Mouse (Mus musculus): ENCODE data around the gene Nxpe5.
A peak's percentile ranks its signal among the peaks of the same experiment; 100 is the strongest.

Gene Nxpe5

GRCm38 (mm10) chr5:138274186-138274585 is 48.5 kb downstream of the Nxpe5 start:
- DNase-seq (ENCODE audit: inconsistent age in 2 of 2, low spot score in 1 of 2): no peak

GRCm38 (mm10) chr5:138275216-138276050 is 49.7 kb downstream of the Nxpe5 start:
- peak in 1 of 2 experiments; percentile 33 for DNase-seq (ENCODE audit: inconsistent age in 2 of 2, low spot score in 1 of 2)

- DNase-seq (ENCODE audit: inconsistent age in 2 of 2, low spot score in 1 of 2): no peak
Observed at GRCm38 (mm10) chr5:138277994-138278393, 52.3 kb downstream of the Nxpe5 start.

GRCm38 (mm10) chr5:138279585-138280424 is 54.1 kb downstream of the Nxpe5 start, which contains the start of the genes Gm43720, Gpc2 and Stag3:
Gm43720 (minus strand) TSS chr5:138279958.
Gpc2 (minus strand) TSS chr5:138280005.
Stag3 (plus strand) TSS chr5:138280240.
- peak; percentile 86 to 92 for DNase-seq (ENCODE audit: inconsistent age in 2 of 2, low spot score in 1 of 2)

GRCm38 (mm10) chr5:138280425-138280768 is 54.7 kb downstream of the Nxpe5 start:
- DNase-seq (ENCODE audit: inconsistent age in 2 of 2, low spot score in 1 of 2): no peak

- DNase-seq (ENCODE audit: inconsistent age in 2 of 2, low spot score in 1 of 2): peak in 1 of 2 experiments; percentile 16
Observed at GRCm38 (mm10) chr5:138280829-138281228, 55.1 kb downstream of the Nxpe5 start.

GRCm38 (mm10) chr5:138281798-138282197 is 56.1 kb downstream of the Nxpe5 start:
- DNase-seq (ENCODE audit: inconsistent age in 2 of 2, low spot score in 1 of 2): no peak

GRCm38 (mm10) chr5:138283540-138283939 is 57.8 kb downstream of the Nxpe5 start:
- DNase-seq (ENCODE audit: inconsistent age in 2 of 2, low spot score in 1 of 2): no peak

GRCm38 (mm10) chr5:138287861-138288260 is 62.2 kb downstream of the Nxpe5 start:
- no peak for DNase-seq (ENCODE audit: inconsistent age in 2 of 2, low spot score in 1 of 2)

GRCm38 (mm10) chr5:138291638-138292037 is 65.9 kb downstream of the Nxpe5 start:
- DNase-seq (ENCODE audit: inconsistent age in 2 of 2, low spot score in 1 of 2): no peak

- no peak for DNase-seq (ENCODE audit: inconsistent age in 2 of 2, low spot score in 1 of 2)
Observed at GRCm38 (mm10) chr5:138294158-138294557, 68.5 kb downstream of the Nxpe5 start.

- DNase-seq (ENCODE audit: inconsistent age in 2 of 2, low spot score in 1 of 2): no peak
Observed at GRCm38 (mm10) chr5:138299613-138300012, 73.9 kb downstream of the Nxpe5 start.

Measured in adrenal gland, adult (tissue).